Mouse (Mus musculus) erythroblast, adult 5-6 weeks (primary cell): ENCODE results near the gene Trim14. TPM values are rescaled to one million over a fixed set of nuclear protein-coding genes. Genes with fewer than 3 reads are reported as not detected.

Experiments used
- ATAC-seq: replicated peaks from 2 replicates; pipeline ENCODE4 v1.8.0; 2016; ENCODE audit warnings: moderate number of reproducible peaks, mild to moderate bottlenecking, moderate TSS enrichment, inconsistent platforms; ENCODE audit not compliant: poor library complexity, low FRiP score, severe bottlenecking
- total RNA-seq, 2 experiments: library from RNA; stranded (forward) in 1 of 2; stranded (reverse) in 1 of 2; fragments of 150-400 nt in 1 of 2; fragments of 200-764, 138-1000 nt in 1 of 2; gene quantifications; 2 replicates each; pipeline versions ENCODE4 v1.2.3 to v1.2.4; 2015 to 2017; ENCODE audit warnings: low replicate concordance in 2 of 2

The Trim14 gene
- total RNA-seq, 2 experiments from 2014 or later = 6.5 to 16.5 TPM

GRCm38 (mm10) chr4:46450519-46451131 lies 85.3 kb downstream of the Trim14 start, which contains the start of gene Anp32b:
TSS of gene Anp32b (plus strand) at chr4:46450902.
- peak; percentile 71 for ATAC-seq

GRCm38 (mm10) chr4:46450020-46450518 lies 85.9 kb downstream of the Trim14 start:
- no peak for ATAC-seq

GRCm38 (mm10) chr4:46448886-46449285 lies 87.1 kb downstream of the Trim14 start:
- ATAC-seq = 0 out of 2 replicates have a peak, but pooled peaks have one; percentile 5

- ATAC-seq = no peak
Observed at GRCm38 (mm10) chr4:46447461-46447860, 88.5 kb downstream of the Trim14 start.

- no peak for ATAC-seq
Observed at GRCm38 (mm10) chr4:46445237-46445945, 90.5 kb downstream of the Trim14 start.

Other genes starting within 250 kb of the Trim14 start
- gene Foxe1, start 192.5 kb downstream of the Trim14 start, total RNA-seq (2015; ENCODE audit: low replicate concordance) = not detected in 2 replicates
- not detected in 2 replicates for gene Foxe1, start 192.5 kb downstream of the Trim14 start, total RNA-seq (2017; ENCODE audit: low replicate concordance)
- 39.8 and 54.5 TPM in 2 replicates for gene Trmo, start 146.7 kb downstream of the Trim14 start, total RNA-seq (2015; ENCODE audit: low replicate concordance)
- gene Trmo, start 146.7 kb downstream of the Trim14 start, total RNA-seq (2017; ENCODE audit: low replicate concordance) = 64.6 and 70.5 TPM in 2 replicates
- 294 and 312 TPM in 2 replicates for gene Hemgn, start 122.6 kb downstream of the Trim14 start, total RNA-seq (2015; ENCODE audit: low replicate concordance)
- gene Hemgn, start 122.6 kb downstream of the Trim14 start, total RNA-seq (2017; ENCODE audit: low replicate concordance) = 420 and 452 TPM in 2 replicates
- gene Anp32b, start 85.2 kb downstream of the Trim14 start, total RNA-seq (2015; ENCODE audit: low replicate concordance) = 423 and 438 TPM in 2 replicates
- 88.0 and 170 TPM in 2 replicates for gene Anp32b, start 85.2 kb downstream of the Trim14 start, total RNA-seq (2017; ENCODE audit: low replicate concordance)
- gene Nans, start 46.9 kb downstream of the Trim14 start, total RNA-seq (2015; ENCODE audit: low replicate concordance) = 17.3 and 25.7 TPM in 2 replicates
- 13.1 and 16.7 TPM in 2 replicates for gene Nans, start 46.9 kb downstream of the Trim14 start, total RNA-seq (2017; ENCODE audit: low replicate concordance)
- 6.7 and 18.6 TPM in 2 replicates for gene Coro2a, start 66.1 kb upstream of the Trim14 start, total RNA-seq (2015; ENCODE audit: low replicate concordance)
- 4.3 and 5.6 TPM in 2 replicates for gene Coro2a, start 66.1 kb upstream of the Trim14 start, total RNA-seq (2017; ENCODE audit: low replicate concordance)
- 0.84 and 1.5 TPM in 2 replicates for gene Tbc1d2, start 114.1 kb upstream of the Trim14 start, total RNA-seq (2015; ENCODE audit: low replicate concordance)
- gene Tbc1d2, start 114.1 kb upstream of the Trim14 start, total RNA-seq (2017; ENCODE audit: low replicate concordance) = 3.2 and 3.9 TPM in 2 replicates